Mouse (Mus musculus) heart, embryonic 15.5 days (tissue): ENCODE results near the gene Krtap10-4. TPM values are rescaled to one million over a fixed set of nuclear protein-coding genes. Genes with fewer than 3 reads are reported as not detected.
A peak's percentile ranks its signal among the peaks of the same experiment; 100 is the strongest.
"Not testable (repeated sequence)": the region's sequence is repeated elsewhere in the genome, so short reads cannot be mapped to it uniquely, and the experiment has no call there.

ENCODE experiments used
- ATAC-seq: fragments of 200-750 bp; cut with Nextera tagmentation; replicated peaks from 2 replicates; pipeline ENCODE4 v1.8.0; 2017; ENCODE audit warnings: low read depth, moderate TSS enrichment; ENCODE audit not compliant: insufficient number of reproducible peaks, insufficient read depth, low FRiP score
- H3K27ac ChIP-seq: fragments of 300-500 bp; sonication (generic); 2 replicates; pipeline ENCODE4 v1.5.1; 2015; ENCODE audit warnings: mild to moderate bottlenecking, inconsistent platforms
- H3K27me3 ChIP-seq: fragments of 300-500 bp; sonication (generic); 2 replicates; pipeline ENCODE4 v1.6.1; 2015; ENCODE audit warnings: inconsistent platforms
- H3K36me3 ChIP-seq: fragments of 300-500 bp; sonication (generic); 2 replicates; pipeline ENCODE4 v1.6.1; 2015; ENCODE audit warnings: mild to moderate bottlenecking, inconsistent platforms
- H3K4me1 ChIP-seq: fragments of 300-500 bp; sonication (generic); replicated peaks from 2 replicates; pipeline ENCODE4 v1.6.1; 2015; ENCODE audit warnings: inconsistent platforms
- H3K4me2 ChIP-seq: fragments of 300-500 bp; sonication (generic); 2 replicates; pipeline ENCODE4 v1.6.1; 2015; ENCODE audit warnings: inconsistent platforms, mild to moderate bottlenecking, moderate library complexity
- H3K4me3 ChIP-seq: fragments of 300-500 bp; sonication (generic); 2 replicates; pipeline ENCODE4 v1.5.1; 2015; ENCODE audit warnings: mild to moderate bottlenecking, inconsistent platforms
- H3K9ac ChIP-seq: fragments of 300-500 bp; sonication (generic); 2 replicates; pipeline ENCODE4 v1.6.1; 2015; ENCODE audit warnings: mild to moderate bottlenecking, inconsistent platforms
- H3K9me3 ChIP-seq: fragments of 300-500 bp; sonication (generic); replicated peaks from 2 replicates; pipeline ENCODE4 v1.6.1; 2016; ENCODE audit warnings: inconsistent platforms
- WGBS: fragments of 180-500 bp; shearing (Covaris S2); methylation state at CpG from one replicate; pipeline ENCODE4 v1.1.7; 2015; ENCODE audit warnings: mixed read lengths; 5-methylcytosine and 5-hydroxymethylcytosine counted together
- polyA plus RNA-seq: library from polyadenylated mRNA; unstranded; fragments of >200 nt; fragmentation: Nextera tagmentation; extraction: Ambion mirVana; gene quantifications from 2 replicates; pipeline ENCODE4 v1.2.1, GENCODE M21; 2015

The Krtap10-4 gene
- polyA plus RNA-seq, 1 experiment from 2014 or later = not detected

- no peak for ATAC-seq
- H3K4me1 ChIP-seq = no peaks in the 10 kb centered on the region
Measured at GRCm38 (mm10) chr10:77788621-77789020, 38.3 kb downstream of the Krtap10-4 start.

GRCm38 (mm10) chr10:77787876-77788275 is 39.0 kb downstream of the Krtap10-4 start, which contains the start of gene Gm7137:
TSS of gene Gm7137 (minus strand) at chr10:77788200.
- not testable (repeated sequence) for H3K4me3 ChIP-seq, H3K27me3 ChIP-seq, H3K9ac ChIP-seq, ATAC-seq, H3K4me2 ChIP-seq, H3K27ac ChIP-seq, H3K36me3 ChIP-seq, H3K4me1 ChIP-seq, H3K9me3 ChIP-seq
- WGBS = 57% methylated on average over 1 of the region's 1 CpGs

More at GRCm38 (mm10) chr10:77788621-77789020, 38.3 kb downstream of the Krtap10-4 start:
- 74% methylated on average over 2 of the region's 2 CpGs for WGBS
- no peaks in the 10 kb centered on the region for H3K27me3 ChIP-seq
- H3K9me3 ChIP-seq = no peaks in the 10 kb centered on the region
- H3K4me3 ChIP-seq = no peak overlapping the region
- H3K27ac ChIP-seq = no peak overlapping the region
- no peak overlapping the region for H3K4me2 ChIP-seq
- no peaks in the 10 kb centered on the region for H3K36me3 ChIP-seq
- no peak overlapping the region for H3K9ac ChIP-seq

- H3K9me3 ChIP-seq, H3K36me3 ChIP-seq, H3K4me3 ChIP-seq, H3K4me2 ChIP-seq, H3K9ac ChIP-seq, H3K27ac ChIP-seq, H3K27me3 ChIP-seq, H3K4me1 ChIP-seq: not testable (repeated sequence)
- 72% methylated on average over 3 of the region's 3 CpGs for WGBS
- ATAC-seq = peak; percentile 47; the same call in 1 of the 2 replicates
Measured at GRCm38 (mm10) chr10:77783396-77783795, 43.5 kb downstream of the Krtap10-4 start.

GRCm38 (mm10) chr10:77782442-77782841 is 44.5 kb downstream of the Krtap10-4 start, which contains the start of gene Gm3250:
TSS of gene Gm3250 (minus strand) at chr10:77782542.
- not testable (repeated sequence) for H3K27me3 ChIP-seq, H3K9me3 ChIP-seq, ATAC-seq, H3K4me1 ChIP-seq, H3K4me3 ChIP-seq, H3K9ac ChIP-seq, H3K36me3 ChIP-seq, H3K4me2 ChIP-seq, H3K27ac ChIP-seq
- WGBS = 78% methylated on average over 1 of the region's 1 CpGs

- H3K27me3 ChIP-seq, H3K27ac ChIP-seq, H3K9me3 ChIP-seq, H3K4me1 ChIP-seq, H3K36me3 ChIP-seq, H3K9ac ChIP-seq, H3K4me3 ChIP-seq, ATAC-seq, H3K4me2 ChIP-seq: not testable (repeated sequence)
- 42% methylated on average over 1 of the region's 1 CpGs for WGBS
Measured at GRCm38 (mm10) chr10:77776844-77777243, 50.1 kb downstream of the Krtap10-4 start, which contains the start of gene Gm7138. TSS of gene Gm7138 (minus strand) at chr10:77776944.

Other genes with a start within 250 kb of the Krtap10-4 start
- 105 and 125 TPM in 2 replicates for gene Pttg1ip, start 245.4 kb downstream of the Krtap10-4 start, polyA plus RNA-seq
- 138 and 169 TPM in 2 replicates for gene Sumo3, start 221.0 kb downstream of the Krtap10-4 start, polyA plus RNA-seq
- 0.60 and 3.9 TPM in 2 replicates for gene Gm49325, start 220.9 kb downstream of the Krtap10-4 start, polyA plus RNA-seq
- 66.3 and 85.1 TPM in 2 replicates for gene Ube2g2, start 204.8 kb downstream of the Krtap10-4 start, polyA plus RNA-seq
- 0.42 TPM in 1 of 2 replicates, not detected in the other for gene Tspear, start 140.5 kb downstream of the Krtap10-4 start, polyA plus RNA-seq
- not detected in 2 replicates for gene Gm19402, start 136.3 kb downstream of the Krtap10-4 start, polyA plus RNA-seq
- gene Gm9508, start 129.9 kb downstream of the Krtap10-4 start, polyA plus RNA-seq = not detected in 2 replicates
- gene Gm10272, start 120.5 kb downstream of the Krtap10-4 start, polyA plus RNA-seq = not detected in 2 replicates
- gene Gm10024, start 115.6 kb downstream of the Krtap10-4 start, polyA plus RNA-seq = not detected in 2 replicates
- gene Gm10142, start 111.3 kb downstream of the Krtap10-4 start, polyA plus RNA-seq = not detected in 2 replicates
- not detected in 2 replicates for gene Krtap12-1, start 106.5 kb downstream of the Krtap10-4 start, polyA plus RNA-seq
- gene Gm10100, start 100.6 kb downstream of the Krtap10-4 start, polyA plus RNA-seq = not detected in 2 replicates
- gene Gm18596, start 84.5 kb downstream of the Krtap10-4 start, polyA plus RNA-seq = not detected in 2 replicates
- gene Gm9736, start 75.7 kb downstream of the Krtap10-4 start, polyA plus RNA-seq = not detected in 2 replicates
- not detected in 2 replicates for gene Gm3233, start 67.4 kb downstream of the Krtap10-4 start, polyA plus RNA-seq
- gene Gm3238, start 55.8 kb downstream of the Krtap10-4 start, polyA plus RNA-seq = not detected in 2 replicates
- gene Gm7138, start 50.2 kb downstream of the Krtap10-4 start, polyA plus RNA-seq = not detected in 2 replicates
- not detected in 2 replicates for gene Gm3250, start 44.6 kb downstream of the Krtap10-4 start, polyA plus RNA-seq
- gene Gm7137, start 38.9 kb downstream of the Krtap10-4 start, polyA plus RNA-seq = not detected in 2 replicates
- gene Gm9639, start 32.0 kb downstream of the Krtap10-4 start, polyA plus RNA-seq = not detected in 2 replicates
- gene Gm19668, start 28.0 kb downstream of the Krtap10-4 start, polyA plus RNA-seq = not detected in 2 replicates
- gene Gm9507, start 15.3 kb downstream of the Krtap10-4 start, polyA plus RNA-seq = not detected in 2 replicates
- gene Gm2696, start 12.4 kb downstream of the Krtap10-4 start, polyA plus RNA-seq = not detected in 2 replicates
- gene Krtap10-10, start 8.9 kb upstream of the Krtap10-4 start, polyA plus RNA-seq = not detected in 2 replicates
- gene Gm36176, start 19.7 kb upstream of the Krtap10-4 start, polyA plus RNA-seq = not detected in 2 replicates
- gene Gm10318, start 25.8 kb upstream of the Krtap10-4 start, polyA plus RNA-seq = not detected in 2 replicates
- gene Gm3285, start 34.9 kb upstream of the Krtap10-4 start, polyA plus RNA-seq = not detected in 2 replicates
- gene Lrrc3, start 75.4 kb upstream of the Krtap10-4 start, polyA plus RNA-seq = 1.1 and 2.2 TPM in 2 replicates
- 0.34 and 2.5 TPM in 2 replicates for gene Trpm2, start 143.5 kb upstream of the Krtap10-4 start, polyA plus RNA-seq
- 16.7 and 20.8 TPM in 2 replicates for gene 1810043G02Rik, start 151.4 kb upstream of the Krtap10-4 start, polyA plus RNA-seq
- gene Pfkl, start 183.0 kb upstream of the Krtap10-4 start, polyA plus RNA-seq = 167 and 185 TPM in 2 replicates
- not detected in 2 replicates for gene Dnmt3l, start 214.9 kb upstream of the Krtap10-4 start, polyA plus RNA-seq
- 0.16 and 1.5 TPM in 2 replicates for gene Aire, start 216.5 kb upstream of the Krtap10-4 start, polyA plus RNA-seq
- 1.5 and 2.9 TPM in 2 replicates for gene Icosl, start 242.2 kb upstream of the Krtap10-4 start, polyA plus RNA-seq